Mouse (Mus musculus): ENCODE results near the gene Fchsd2.

GRCm38 (mm10) chr7:101272466-101273160 is 179.9 kb downstream of the Fchsd2 start:
- TF ChIP-seq CTCF (IDR thresholded peaks at IDR 0.05; ENCODE audit: extremely low read depth, insufficient read depth, insufficient read length, insufficient replicate concordance) (no peak), POLR2A (IDR thresholded peaks at IDR 0.05; ENCODE audit: low read depth, low read length) (no peak)
